Comparison of ENCODE assay signal across 15 mouse cellular contexts in the genomic region with DNA sequence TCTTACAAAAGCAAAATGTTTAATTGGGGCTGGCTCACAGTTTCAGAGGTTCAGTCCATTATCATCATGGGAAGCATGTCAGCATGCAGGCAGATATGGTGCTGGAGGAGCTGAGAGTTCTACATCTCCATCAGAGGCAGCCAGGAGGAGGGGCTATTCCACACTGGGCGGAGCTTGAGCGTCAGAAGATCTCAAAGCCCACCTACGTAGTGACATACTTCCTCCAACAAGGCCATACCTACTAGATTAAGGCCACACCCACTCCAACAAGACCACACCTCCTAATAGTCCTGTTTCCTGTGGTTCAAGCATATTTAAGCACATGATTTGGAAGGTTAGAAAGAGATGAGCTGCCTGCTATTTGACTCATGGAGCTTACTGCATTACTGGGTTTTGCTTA.
"Had no signal": no experiment of that assay in that cellular context is flagged by ENCODE, and none has a peak within 500 bp of the region (broad histone marks: within the 10 kb centered on the region; RNA-seq: fewer than 3 reads in every experiment).

No protein-coding gene starts in this region.

- ATAC-seq: hindbrain, embryonic 16.5 days; inflammation-experienced regulatory T-cells, adult 6 months; intestine, embryonic 15.5 days; intestine, postnatal 0 days had no signal

- DNase-seq: gastrocnemius, postnatal 14 days; gastrocnemius, postnatal 36 days; heart, postnatal 10 days; heart, postnatal 4 days; kidney, adult 18-20 months; kidney, adult 8-10 months; kidney, postnatal 10 days; kidney, postnatal 25 days; kidney, postnatal 4 days; liver; liver, embryonic 13.5 days had no signal
